Mouse (Mus musculus) bone marrow, adult 2 months (tissue): ENCODE measurements around the gene Mreg.

ENCODE experiments used
- CTCF ChIP-seq: fragments of 200-500 bp; IDR thresholded peaks from 2 replicates; pipeline ENCODE4 v1.5.1; 2011; ENCODE audit warnings: low read length, control low read depth; ENCODE audit not compliant: control insufficient read depth, insufficient read depth
- POLR2A ChIP-seq: fragments of 200-500 bp; IDR thresholded peaks from 2 replicates; pipeline ENCODE4 v1.6.1; 2011; ENCODE audit warnings: low read depth, mild to moderate bottlenecking, control low read depth, low read length, borderline replicate concordance; ENCODE audit not compliant: control insufficient read depth

- TF ChIP-seq POLR2A (no peak), CTCF (no peak)
These were observed 10.0 kb downstream of the Mreg start for GRCm38 (mm10) chr1:72202068-72202467.
